Mouse (Mus musculus): ENCODE measurements around the gene Katnal1. TPM values are rescaled to one million over a fixed set of nuclear protein-coding genes. Genes with fewer than 3 reads are reported as not detected.
A peak's percentile ranks its signal among the peaks of the same experiment; 100 is the strongest.

Gene Katnal1
- polyA plus RNA-seq, 1 experiment from 2014 or later = 24.2 TPM

GRCm38 (mm10) chr5:148950064-148950463 is 20.9 kb upstream of the Katnal1 start:
- Histone ChIP-seq H3K4me1 (peaks cover 5% of the 10 kb centered on the region), H3K27me3 (ENCODE audit: low read depth, poor library complexity, severe bottlenecking) (no peaks in the 10 kb centered on the region), H3K36me3 (no peaks in the 10 kb centered on the region), H3K9me3 (replicated peaks) (no peaks in the 10 kb centered on the region), H3K4me3 (no peak overlapping the region), H3K27ac (replicated peaks) (no peak overlapping the region)
- DNase-seq (ENCODE audit: low spot score) = no peak
- WGBS = 68% methylated on average over 15 of the region's 15 CpGs

- 80% methylated on average over 9 of the region's 9 CpGs for WGBS
- no peak for DNase-seq (ENCODE audit: low spot score)
- peaks cover 10% of the 10 kb centered on the region for H3K4me1 ChIP-seq
- H3K9me3 ChIP-seq (replicated peaks) = no peaks in the 10 kb centered on the region
- no peak overlapping the region for H3K27ac ChIP-seq (replicated peaks)
- no peaks in the 10 kb centered on the region for H3K27me3 ChIP-seq (ENCODE audit: low read depth, poor library complexity, severe bottlenecking)
- no peaks in the 10 kb centered on the region for H3K36me3 ChIP-seq
- H3K4me3 ChIP-seq = no peak overlapping the region
These were observed 19.5 kb upstream of the Katnal1 start for GRCm38 (mm10) chr5:148948577-148948976.

GRCm38 (mm10) chr5:148947412-148947811 is 18.3 kb upstream of the Katnal1 start:
- Histone ChIP-seq H3K27me3 (ENCODE audit: low read depth, poor library complexity, severe bottlenecking) (no peaks in the 10 kb centered on the region), H3K9me3 (replicated peaks) (0 out of 2 replicates have a peak, but pooled peaks cover 4% of the 10 kb centered on the region), H3K4me1 (peaks cover 18% of the 10 kb centered on the region), H3K27ac (replicated peaks) (no peak overlapping the region), H3K36me3 (no peaks in the 10 kb centered on the region), H3K4me3 (no peak overlapping the region)
- WGBS = 73% methylated on average over 4 of the region's 4 CpGs
- DNase-seq (ENCODE audit: low spot score) = no peak

- WGBS = 79% methylated on average over 5 of the region's 5 CpGs
- Histone ChIP-seq H3K27me3 (ENCODE audit: low read depth, poor library complexity, severe bottlenecking) (no peaks in the 10 kb centered on the region), H3K9me3 (replicated peaks) (0 out of 2 replicates have a peak, but pooled peaks cover 4% of the 10 kb centered on the region), H3K4me3 (no peak overlapping the region), H3K36me3 (no peaks in the 10 kb centered on the region), H3K27ac (replicated peaks) (no peak overlapping the region), H3K4me1 (peaks cover 18% of the 10 kb centered on the region)
- DNase-seq (ENCODE audit: low spot score) = no peak
These were observed 17.7 kb upstream of the Katnal1 start for GRCm38 (mm10) chr5:148946787-148947186.

- Histone ChIP-seq H3K27me3 (ENCODE audit: low read depth, poor library complexity, severe bottlenecking) (no peaks in the 10 kb centered on the region), H3K36me3 (no peaks in the 10 kb centered on the region), H3K4me3 (no peak overlapping the region), H3K4me1 (peaks cover 18% of the 10 kb centered on the region), H3K9me3 (replicated peaks) (0 out of 2 replicates have a peak, but pooled peaks cover 4% of the 10 kb centered on the region), H3K27ac (replicated peaks) (no peak overlapping the region)
- 88% methylated on average over 2 of the region's 2 CpGs for WGBS
- DNase-seq (ENCODE audit: low spot score) = no peak
These were observed 16.6 kb upstream of the Katnal1 start for GRCm38 (mm10) chr5:148945735-148946134.

GRCm38 (mm10) chr5:148944024-148944423 is 14.9 kb upstream of the Katnal1 start:
- DNase-seq (ENCODE audit: low spot score) = no peak
- H3K36me3 ChIP-seq = no peaks in the 10 kb centered on the region
- 0 out of 2 replicates have a peak, but pooled peaks cover 4% of the 10 kb centered on the region for H3K9me3 ChIP-seq (replicated peaks)
- H3K27ac ChIP-seq (replicated peaks) = peak overlapping the region; percentile 52
- no peaks in the 10 kb centered on the region for H3K27me3 ChIP-seq (ENCODE audit: low read depth, poor library complexity, severe bottlenecking)
- H3K4me3 ChIP-seq = no peak overlapping the region
- WGBS = 81% methylated on average over 8 of the region's 8 CpGs
- peaks cover 27% of the 10 kb centered on the region for H3K4me1 ChIP-seq

GRCm38 (mm10) chr5:148943444-148943843 is 14.3 kb upstream of the Katnal1 start:
- H3K27ac ChIP-seq (replicated peaks) = peak overlapping the region; percentile 52

GRCm38 (mm10) chr5:148942957-148943356 is 13.8 kb upstream of the Katnal1 start:
- DNase-seq (ENCODE audit: low spot score) = no peak
- Histone ChIP-seq H3K27me3 (ENCODE audit: low read depth, poor library complexity, severe bottlenecking) (no peaks in the 10 kb centered on the region), H3K36me3 (no peaks in the 10 kb centered on the region), H3K4me3 (no peak overlapping the region), H3K4me1 (peaks cover 27% of the 10 kb centered on the region), H3K27ac (replicated peaks) (0 out of 2 replicates have a peak overlapping the region, but pooled peaks have one; percentile 4), H3K9me3 (replicated peaks) (0 out of 2 replicates have a peak, but pooled peaks cover 4% of the 10 kb centered on the region)
- WGBS = 66% methylated on average over 11 of the region's 11 CpGs

More at GRCm38 (mm10) chr5:148943444-148943843, 14.3 kb upstream of the Katnal1 start:
- Histone ChIP-seq H3K9me3 (replicated peaks) (0 out of 2 replicates have a peak, but pooled peaks cover 4% of the 10 kb centered on the region), H3K27me3 (ENCODE audit: low read depth, poor library complexity, severe bottlenecking) (no peaks in the 10 kb centered on the region), H3K36me3 (no peaks in the 10 kb centered on the region), H3K4me3 (no peak overlapping the region), H3K4me1 (peaks cover 27% of the 10 kb centered on the region)
- 81% methylated on average over 10 of the region's 10 CpGs for WGBS
- no peak for DNase-seq (ENCODE audit: low spot score)

GRCm38 (mm10) chr5:148942305-148942704 is 13.2 kb upstream of the Katnal1 start:
- no peak overlapping the region for H3K4me3 ChIP-seq
- WGBS = 95% methylated on average over 6 of the region's 6 CpGs

GRCm38 (mm10) chr5:148941867-148942266 is 12.7 kb upstream of the Katnal1 start:
- Histone ChIP-seq H3K27ac (replicated peaks) (no peak overlapping the region), H3K27me3 (ENCODE audit: low read depth, poor library complexity, severe bottlenecking) (no peaks in the 10 kb centered on the region), H3K36me3 (no peaks in the 10 kb centered on the region), H3K4me1 (peaks cover 27% of the 10 kb centered on the region), H3K4me3 (no peak overlapping the region), H3K9me3 (replicated peaks) (0 out of 2 replicates have a peak, but pooled peaks cover 4% of the 10 kb centered on the region)
- 95% methylated on average over 10 of the region's 10 CpGs for WGBS
- DNase-seq (ENCODE audit: low spot score) = no peak

More at GRCm38 (mm10) chr5:148942305-148942704, 13.2 kb upstream of the Katnal1 start:
- DNase-seq (ENCODE audit: low spot score) = no peak
- no peaks in the 10 kb centered on the region for H3K27me3 ChIP-seq (ENCODE audit: low read depth, poor library complexity, severe bottlenecking)
- H3K36me3 ChIP-seq = no peaks in the 10 kb centered on the region
- 0 out of 2 replicates have a peak, but pooled peaks cover 4% of the 10 kb centered on the region for H3K9me3 ChIP-seq (replicated peaks)
- no peak overlapping the region for H3K27ac ChIP-seq (replicated peaks)
- peaks cover 27% of the 10 kb centered on the region for H3K4me1 ChIP-seq

GRCm38 (mm10) chr5:148939948-148940382 is 10.8 kb upstream of the Katnal1 start:
- DNase-seq (ENCODE audit: low spot score) = no peak

GRCm38 (mm10) chr5:148936516-148936951 is 7.4 kb upstream of the Katnal1 start:
- Histone ChIP-seq H3K9me3 (replicated peaks) (no peaks in the 10 kb centered on the region; the same call in 1 of the 2 replicates), H3K27me3 (ENCODE audit: low read depth, poor library complexity, severe bottlenecking) (no peaks in the 10 kb centered on the region), H3K4me1 (peaks cover 16% of the 10 kb centered on the region), H3K27ac (replicated peaks) (no peak overlapping the region), H3K4me3 (no peak overlapping the region), H3K36me3 (no peaks in the 10 kb centered on the region)
- no peak for DNase-seq (ENCODE audit: low spot score)
- WGBS = 94% methylated on average over 3 of the region's 3 CpGs

More at GRCm38 (mm10) chr5:148939948-148940382, 10.8 kb upstream of the Katnal1 start:
- 65% methylated on average over 11 of the region's 11 CpGs for WGBS
- H3K4me3 ChIP-seq = no peak overlapping the region
- H3K27ac ChIP-seq (replicated peaks) = peak overlapping the region; percentile 18; the same call in 1 of the 2 replicates
- peaks cover 4% of the 10 kb centered on the region; the same call in 1 of the 2 replicates for H3K9me3 ChIP-seq (replicated peaks)
- H3K4me1 ChIP-seq = peaks cover 27% of the 10 kb centered on the region
- no peaks in the 10 kb centered on the region for H3K27me3 ChIP-seq (ENCODE audit: low read depth, poor library complexity, severe bottlenecking)
- H3K36me3 ChIP-seq = no peaks in the 10 kb centered on the region

- Histone ChIP-seq H3K27me3 (ENCODE audit: low read depth, poor library complexity, severe bottlenecking) (no peaks in the 10 kb centered on the region), H3K4me3 (no peak overlapping the region), H3K9me3 (replicated peaks) (no peaks in the 10 kb centered on the region; the same call in 1 of the 2 replicates), H3K27ac (replicated peaks) (0 out of 2 replicates have a peak overlapping the region, but pooled peaks have one; percentile 35), H3K4me1 (peaks cover 16% of the 10 kb centered on the region), H3K36me3 (no peaks in the 10 kb centered on the region)
- DNase-seq (ENCODE audit: low spot score) = no peak
- 87% methylated on average over 6 of the region's 6 CpGs for WGBS
These were observed 6.8 kb upstream of the Katnal1 start for GRCm38 (mm10) chr5:148935871-148936270.

All from midbrain, embryonic 10.5 days (tissue).